Mouse (Mus musculus): ENCODE results near the gene Cpsf4l.

The Cpsf4l gene

DNA sequence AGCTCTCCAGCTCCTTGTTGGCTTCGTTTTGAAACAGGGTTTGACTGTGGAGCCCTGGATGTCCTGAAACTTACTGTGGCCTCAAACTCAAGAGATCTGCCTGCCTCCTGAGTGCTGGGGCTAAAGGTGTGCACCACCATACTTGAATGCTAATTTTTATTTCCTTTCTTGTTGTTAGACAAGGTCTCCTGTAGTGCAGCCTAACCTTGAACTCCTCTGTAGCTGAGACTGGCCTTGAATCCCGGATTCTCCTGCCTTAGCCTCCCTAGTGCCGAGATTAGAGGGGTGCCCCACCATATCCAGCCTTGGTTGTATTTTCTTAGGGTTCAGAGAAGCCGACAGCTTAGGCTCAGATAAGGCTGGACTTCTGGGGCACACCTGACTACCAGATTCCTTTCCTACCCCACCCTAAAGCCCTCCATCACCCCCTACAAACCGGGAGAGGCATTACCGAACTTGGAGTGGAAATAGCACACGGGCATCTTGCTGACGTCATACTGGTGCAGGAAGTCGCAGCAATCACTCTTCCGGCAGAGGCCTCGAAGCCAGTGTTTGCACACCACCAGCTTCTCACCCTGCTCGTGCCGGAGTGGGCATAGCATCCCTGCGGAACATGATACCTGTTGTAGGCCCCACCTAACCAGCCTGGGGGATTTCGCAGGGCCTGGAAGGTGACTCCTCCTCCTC is 3.7 kb downstream of the Cpsf4l start:
- DNase-seq (ENCODE audit: low read depth, low spot score) = no peak

DNA sequence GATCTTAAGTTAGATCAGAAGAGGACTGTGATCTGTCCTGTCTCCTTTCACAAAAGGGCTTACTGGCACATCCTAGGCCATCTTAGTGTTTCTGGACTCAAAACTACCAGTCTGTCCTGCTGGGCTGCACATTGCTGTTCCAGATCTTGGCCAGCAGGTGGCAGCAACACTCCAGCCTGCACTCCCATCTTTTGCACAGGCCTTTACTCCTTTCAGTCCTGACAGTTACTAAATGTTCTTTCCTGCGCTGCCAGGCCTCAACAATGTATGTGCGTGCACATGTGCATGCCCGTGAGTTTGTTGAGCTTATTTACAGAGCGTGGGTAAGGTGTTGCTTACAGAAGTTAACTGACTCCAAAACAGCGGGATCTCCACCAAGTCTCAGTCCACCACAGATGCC is 6.1 kb downstream of the Cpsf4l start:
- DNase-seq (ENCODE audit: low read depth, low spot score) = no peak

DNA sequence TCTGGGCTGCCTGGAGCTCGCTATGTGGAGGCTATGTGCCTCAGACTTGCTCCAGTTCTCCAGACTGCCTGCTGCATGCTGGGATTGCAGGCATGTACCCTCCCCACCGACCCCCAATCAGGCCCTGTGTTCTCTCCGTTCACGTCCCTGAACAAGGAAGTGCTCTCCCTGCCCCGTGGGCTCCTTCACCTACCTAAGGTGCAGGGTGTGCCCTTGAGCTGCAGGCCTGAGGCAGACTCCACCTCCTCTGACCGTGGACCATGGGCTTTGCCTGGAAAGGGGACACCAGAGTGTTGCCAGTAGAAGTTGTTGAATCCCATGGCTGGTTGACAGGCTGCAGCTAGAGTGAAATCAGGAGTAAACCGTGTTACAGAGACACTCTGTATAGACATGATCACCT is 10.2 kb downstream of the Cpsf4l start:
- DNase-seq (ENCODE audit: low read depth, low spot score) = no peak

DNA sequence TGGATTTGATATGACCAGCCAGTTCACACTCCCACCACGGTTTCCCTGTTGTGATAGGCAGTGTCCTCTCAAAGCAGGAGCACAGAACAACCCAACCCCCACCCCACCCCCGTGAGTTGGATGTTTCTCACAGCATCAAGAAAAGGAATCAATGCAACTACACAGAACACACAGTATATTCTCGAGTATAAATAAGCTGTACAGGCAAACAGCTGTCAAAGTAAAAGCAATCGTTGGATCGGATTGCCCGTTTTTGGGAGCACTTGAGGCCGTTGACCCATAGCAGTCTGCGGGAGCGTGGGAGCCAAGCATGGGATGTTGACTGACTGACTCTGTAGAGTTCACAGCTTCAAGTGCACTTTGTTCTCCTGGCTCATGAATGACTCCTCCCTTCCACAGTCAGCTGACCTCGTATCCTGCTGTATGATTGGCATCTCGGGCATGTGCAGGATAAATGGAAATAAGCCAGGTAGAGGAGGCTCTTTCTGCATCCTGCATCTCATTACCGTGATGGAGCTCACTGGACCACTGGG is 11.7 kb downstream of the Cpsf4l start:
- no peak for DNase-seq (ENCODE audit: low read depth, low spot score)

DNA sequence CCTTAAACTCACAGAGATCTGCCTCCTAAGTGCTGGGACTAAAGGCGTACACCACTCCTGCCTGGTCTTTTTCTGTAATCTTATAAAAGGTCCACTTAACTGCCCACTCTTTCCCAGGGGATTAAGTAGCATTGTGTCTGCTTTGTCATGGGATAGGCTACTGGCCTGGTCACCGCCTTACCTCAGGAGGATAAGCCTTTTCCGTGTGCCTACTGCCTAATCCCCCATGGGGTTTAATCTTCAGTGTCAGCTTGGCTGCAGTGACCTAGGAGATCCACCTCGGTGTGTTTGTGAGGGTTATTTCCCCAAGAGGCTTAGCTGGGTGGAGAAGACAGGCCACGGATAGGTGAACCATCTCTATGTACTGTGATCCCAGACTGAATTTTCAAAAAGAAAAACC is 12.2 kb downstream of the Cpsf4l start:
- DNase-seq (ENCODE audit: low read depth, low spot score) = no peak

DNA sequence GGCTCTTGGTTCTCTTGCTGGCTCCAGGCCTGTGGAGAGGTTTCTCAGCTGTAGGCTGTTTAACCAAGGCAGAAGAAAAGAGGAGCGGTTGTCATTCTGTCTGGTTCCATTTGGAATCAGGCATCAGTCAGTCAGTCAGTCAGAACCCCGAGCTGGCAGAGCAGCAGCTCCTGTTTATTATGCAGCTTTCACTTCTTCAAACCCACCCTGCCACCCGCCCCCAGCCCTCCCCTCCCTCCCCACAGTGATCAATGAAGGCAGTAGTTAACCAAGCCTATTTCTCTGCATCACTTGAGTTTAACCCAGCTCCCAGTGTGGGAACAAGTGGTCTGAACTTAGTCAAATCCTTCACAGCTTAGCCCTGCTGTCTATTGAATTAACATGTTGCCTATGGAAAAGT is 18.0 kb downstream of the Cpsf4l start:
- no peak for DNase-seq (ENCODE audit: low read depth, low spot score)

DNA sequence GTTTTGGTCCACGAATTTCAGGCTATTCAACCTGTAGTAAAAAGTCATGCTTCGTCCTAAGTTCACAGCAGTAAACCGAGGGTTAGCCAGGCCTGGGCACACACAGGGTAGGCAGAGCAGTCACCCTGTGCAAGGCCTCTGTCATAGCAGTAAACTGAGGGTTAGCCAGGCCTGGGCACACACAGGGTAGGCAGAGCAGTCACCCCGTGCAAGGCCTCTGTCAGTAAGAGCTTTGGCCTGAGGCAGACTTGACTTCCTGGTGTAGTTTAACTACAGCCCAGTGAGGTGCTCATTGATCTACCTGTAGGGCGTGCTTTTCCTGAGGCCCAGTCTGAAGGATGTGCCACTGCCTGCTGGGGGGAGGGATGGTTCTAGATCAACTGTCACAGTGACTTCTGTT is 18.5 kb downstream of the Cpsf4l start:
- no peak for DNase-seq (ENCODE audit: low read depth, low spot score)

DNA sequence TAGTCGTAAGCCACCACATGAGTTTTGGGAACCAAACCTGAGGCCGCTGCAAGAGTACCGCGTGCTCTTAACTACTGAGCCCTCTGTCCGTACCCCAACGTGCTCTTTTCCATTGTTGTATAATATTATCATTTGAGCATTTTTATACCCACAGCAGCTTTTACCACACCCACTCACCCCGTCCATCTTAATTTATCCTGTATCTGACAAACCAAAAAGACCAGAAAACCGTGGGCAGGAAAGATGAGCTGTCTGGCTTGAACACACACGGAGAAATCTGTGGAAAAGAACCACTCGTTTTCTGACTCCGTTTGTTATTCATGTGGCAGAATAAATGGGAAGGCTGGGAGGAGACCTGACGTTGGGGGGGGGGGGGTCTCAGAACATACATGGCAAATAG is 19.3 kb downstream of the Cpsf4l start:
- DNase-seq (ENCODE audit: low read depth, low spot score) = peak; percentile 79

DNA sequence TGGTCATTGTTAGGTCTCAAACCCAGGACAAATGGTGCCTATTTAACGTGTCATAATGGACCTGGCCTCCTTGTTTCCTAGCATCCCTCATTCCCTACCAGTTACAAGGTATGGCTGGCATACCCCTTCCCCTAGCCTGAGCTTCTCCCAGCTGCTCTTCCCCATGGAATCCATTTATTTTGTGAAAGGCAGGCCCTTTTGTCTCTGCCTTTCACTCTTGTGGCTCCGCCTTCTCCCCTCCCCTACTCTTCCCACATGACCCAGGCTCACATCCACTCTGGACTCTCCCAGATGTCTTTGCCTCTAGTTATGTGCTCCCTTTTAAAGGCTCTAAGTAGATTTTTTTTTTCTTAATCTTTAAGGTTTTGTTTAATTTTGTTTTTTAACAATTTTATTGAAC is 22.8 kb downstream of the Cpsf4l start:
- DNase-seq (ENCODE audit: low read depth, low spot score) = no peak

DNA sequence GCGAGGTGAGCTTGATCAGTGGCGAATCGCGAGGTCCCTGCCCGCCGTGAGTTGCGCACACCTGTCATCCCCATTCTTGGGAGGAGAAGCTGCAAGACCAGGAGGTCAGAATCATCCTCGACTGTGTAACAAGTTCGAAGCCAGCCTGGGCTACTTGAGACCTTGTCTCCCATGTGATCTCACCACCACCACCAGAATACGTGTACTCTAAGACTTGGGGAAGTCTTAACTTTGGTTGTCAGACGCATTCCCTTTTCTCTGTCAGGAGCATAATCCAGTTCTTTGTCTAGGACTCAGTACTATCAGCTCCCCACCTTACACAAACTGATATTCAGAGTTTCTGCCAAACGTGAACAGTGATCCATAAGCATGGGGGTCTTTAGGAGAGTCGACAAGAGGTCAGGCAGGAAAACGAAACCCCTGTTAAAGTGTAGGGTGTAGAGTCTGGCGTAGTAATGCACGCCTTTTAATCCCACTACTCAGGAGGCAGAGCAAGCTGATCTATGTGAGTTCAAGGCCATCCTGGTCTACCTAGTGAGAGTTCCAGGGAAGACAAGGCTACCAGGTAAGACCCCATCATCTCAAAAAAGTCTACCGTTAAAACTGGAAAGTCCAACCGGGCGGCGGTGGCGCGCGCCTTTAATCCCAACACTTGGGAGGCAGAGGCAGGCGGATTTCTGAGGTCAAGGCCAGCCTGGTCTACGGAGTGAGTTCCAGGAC is 24.9 kb downstream of the Cpsf4l start:
- DNase-seq (ENCODE audit: low read depth, low spot score) = no peak

DNA sequence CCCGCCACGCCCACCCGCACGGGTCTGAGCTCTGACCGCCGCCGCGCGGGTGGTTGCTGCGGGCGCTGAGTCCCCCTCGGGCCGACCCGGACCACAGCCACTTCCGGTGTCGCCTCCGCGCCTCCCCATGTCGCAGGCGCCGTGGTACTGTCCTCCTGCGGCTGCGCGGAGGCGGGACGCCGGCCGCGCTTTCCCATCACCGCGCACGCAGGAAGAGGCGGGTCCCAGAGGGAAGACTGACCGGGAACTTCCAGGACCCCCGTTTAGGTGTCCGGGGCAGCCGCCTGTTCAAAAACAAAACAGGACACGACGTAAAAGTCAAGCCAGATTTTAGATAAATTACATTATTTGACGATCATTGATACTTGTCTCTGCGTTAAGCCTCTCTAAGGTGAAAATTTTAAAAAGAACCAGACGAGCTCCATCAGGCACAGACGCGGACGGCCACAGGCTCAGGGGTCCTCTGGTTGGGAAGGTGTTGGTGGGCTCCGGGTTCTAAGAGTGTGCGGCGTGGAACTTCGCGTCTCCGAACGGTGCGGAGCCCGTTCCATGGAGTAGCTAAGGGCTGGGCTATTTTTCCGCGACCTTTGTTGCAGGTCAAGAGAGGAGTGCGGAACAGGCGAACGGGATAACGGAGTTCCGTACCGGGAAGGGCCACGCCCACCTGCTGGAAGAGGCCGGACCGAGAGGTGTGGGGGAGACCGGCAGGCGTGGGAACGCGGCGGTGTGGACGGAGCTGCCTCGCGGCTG is 25.7 kb downstream of the Cpsf4l start, which contains the start of the genes Fam104a and D11Wsu47e:
TSS of gene Fam104a (minus strand) at position 199 of the 750 bp plus-strand sequence.
TSS of gene D11Wsu47e (plus strand) at position 456 of the 750 bp plus-strand sequence.
- peak; percentile 92 for DNase-seq (ENCODE audit: low read depth, low spot score)

DNA sequence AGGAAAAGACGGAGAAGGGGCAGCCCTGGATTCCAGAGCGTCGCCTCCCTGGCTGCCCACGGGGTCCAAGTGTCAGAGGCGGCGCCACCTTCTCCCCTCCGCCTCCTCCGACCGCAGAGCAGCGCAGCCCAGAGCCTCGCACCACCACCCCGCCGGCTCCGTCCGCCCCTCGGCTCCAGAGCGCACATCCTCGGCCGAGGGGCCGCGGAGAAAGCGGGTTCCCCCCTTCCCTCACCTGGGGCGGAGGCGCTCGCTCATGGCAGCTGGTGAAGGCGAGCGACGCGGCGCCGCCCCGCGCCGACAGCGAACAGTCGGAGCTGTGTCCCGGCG is 26.2 kb downstream of the Cpsf4l start:
- no peak for DNase-seq (ENCODE audit: low read depth, low spot score)

DNA sequence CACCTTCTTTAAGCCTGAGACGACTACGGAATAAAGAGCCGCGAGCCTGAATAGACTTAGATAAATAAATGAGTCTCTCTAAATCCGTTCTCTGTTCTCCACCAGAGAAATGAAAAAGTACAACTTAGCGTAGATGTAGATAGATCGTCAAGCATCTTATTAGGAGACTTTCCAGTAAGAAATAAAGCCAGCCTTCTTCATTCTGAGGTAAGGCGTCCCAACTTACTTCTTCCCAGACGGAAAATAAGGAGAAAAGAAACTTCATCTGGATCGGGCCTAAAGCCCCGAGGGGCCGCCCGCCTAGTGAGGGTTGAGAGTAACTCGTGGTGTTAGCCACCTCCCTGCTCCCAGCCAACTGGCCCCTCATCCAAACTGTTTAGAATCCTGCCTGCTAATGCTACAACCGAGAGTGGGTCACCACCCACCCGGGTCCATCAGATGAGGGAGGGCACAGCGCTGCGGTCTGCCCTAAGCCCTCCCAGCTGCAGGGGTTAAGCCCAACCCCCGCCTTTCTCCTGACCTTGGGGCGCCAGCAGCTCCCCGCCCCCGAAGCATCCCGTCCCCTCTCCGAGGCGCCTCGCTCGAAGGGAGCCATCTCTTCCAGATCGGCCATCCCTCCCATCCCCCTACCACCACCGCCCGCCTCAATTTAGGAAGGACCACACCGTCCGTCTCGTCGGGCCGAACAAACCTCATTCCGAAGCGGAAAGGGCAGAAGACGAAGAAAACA is 26.8 kb downstream of the Cpsf4l start:
- no peak for DNase-seq (ENCODE audit: low read depth, low spot score)

DNA sequence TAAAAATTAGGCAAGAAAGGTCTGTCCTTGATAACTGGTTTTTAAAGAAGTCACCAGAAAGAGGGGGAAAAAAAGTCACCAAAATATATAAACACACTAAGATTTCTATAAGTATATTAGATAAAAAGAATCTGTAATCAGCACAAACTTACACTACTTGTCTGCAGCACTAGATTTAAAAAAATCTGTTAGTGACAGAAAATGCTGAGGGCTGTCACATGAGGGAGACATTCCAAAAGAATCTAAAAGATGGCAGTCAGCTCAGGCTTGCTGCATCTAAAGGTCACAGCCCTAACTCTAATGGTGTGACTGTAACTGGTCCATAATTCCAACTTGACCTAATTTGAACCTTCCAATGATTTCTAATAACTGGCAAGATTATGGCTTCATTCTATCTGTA is 27.8 kb downstream of the Cpsf4l start:
- DNase-seq (ENCODE audit: low read depth, low spot score) = no peak

DNA sequence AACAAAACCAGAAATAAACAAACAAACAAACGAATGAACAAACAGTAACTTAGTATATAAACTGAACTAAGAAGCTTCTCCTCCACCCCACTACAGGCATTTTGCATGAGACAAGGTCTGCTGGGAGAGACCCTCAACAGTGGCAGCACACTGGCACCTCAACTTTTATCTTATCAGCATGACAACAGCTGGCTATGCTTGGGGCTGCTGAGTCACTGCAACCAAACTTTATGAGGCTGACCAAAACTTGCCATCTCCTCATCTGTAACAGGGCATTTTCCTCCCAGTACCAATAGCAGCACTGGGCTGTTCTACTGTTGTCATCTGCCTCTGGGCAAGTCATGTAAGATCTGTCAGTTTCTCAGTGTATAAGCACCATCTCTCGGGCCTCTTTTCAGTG is 28.9 kb downstream of the Cpsf4l start:
- DNase-seq (ENCODE audit: low read depth, low spot score) = no peak

DNA sequence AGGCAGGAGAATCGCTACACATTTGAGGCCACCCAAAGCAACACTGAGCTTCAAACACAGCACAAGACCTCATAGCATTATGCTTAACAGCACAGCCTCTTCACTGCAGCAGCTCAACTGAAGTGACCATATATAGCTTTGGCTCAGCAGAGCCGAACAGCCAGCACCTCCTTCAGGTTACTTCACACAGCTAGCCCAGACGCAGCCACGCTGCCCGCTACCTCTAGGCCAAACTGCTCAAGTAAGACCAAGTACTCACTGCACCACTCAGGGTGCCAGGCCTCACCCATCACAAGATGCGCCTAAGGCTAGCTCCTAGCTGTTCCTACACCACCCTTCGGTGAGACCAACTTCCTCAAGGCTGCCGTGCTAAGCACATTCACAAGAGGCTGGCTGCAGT is 31.4 kb downstream of the Cpsf4l start:
- no peak for DNase-seq (ENCODE audit: low read depth, low spot score)

DNA sequence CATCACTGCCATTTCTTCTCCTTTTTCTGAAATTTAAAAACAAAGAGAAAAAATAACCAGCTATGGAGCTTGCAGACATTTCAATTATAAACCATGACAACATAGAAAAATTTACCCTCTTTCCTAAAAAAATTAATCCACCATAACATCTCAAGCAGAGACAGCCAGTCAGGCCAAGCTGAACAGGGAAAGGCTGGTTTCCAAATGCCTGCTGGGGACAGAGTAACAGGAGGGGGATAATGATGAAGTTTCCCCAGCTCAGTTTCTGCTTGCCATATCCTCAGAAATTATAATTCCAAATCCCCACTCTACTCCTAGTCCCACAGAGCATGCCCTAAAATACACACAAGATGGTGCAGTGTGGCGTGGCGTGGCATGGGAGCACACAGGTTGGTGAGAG is 32.4 kb downstream of the Cpsf4l start:
- DNase-seq (ENCODE audit: low read depth, low spot score) = no peak

DNA sequence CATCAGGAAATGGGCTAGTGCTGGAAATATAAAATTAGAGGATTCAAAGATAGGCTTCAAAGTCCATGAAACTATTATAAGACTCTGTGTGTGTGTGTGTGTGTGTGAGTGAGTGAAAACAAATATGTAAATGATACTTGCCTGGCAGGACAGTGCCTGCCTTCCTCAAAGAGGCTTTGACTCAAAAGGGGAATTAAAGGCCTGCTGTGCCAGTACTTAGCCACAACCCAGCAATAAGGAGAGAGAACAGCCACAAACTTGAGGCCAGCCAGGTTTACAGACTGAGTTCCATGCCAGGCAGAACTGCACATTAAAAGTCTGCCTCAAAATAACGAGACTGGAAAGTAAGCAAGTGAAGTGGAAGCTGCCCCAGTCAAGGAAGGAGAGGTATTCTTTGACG is 33.0 kb downstream of the Cpsf4l start:
- no peak for DNase-seq (ENCODE audit: low read depth, low spot score)

DNA sequence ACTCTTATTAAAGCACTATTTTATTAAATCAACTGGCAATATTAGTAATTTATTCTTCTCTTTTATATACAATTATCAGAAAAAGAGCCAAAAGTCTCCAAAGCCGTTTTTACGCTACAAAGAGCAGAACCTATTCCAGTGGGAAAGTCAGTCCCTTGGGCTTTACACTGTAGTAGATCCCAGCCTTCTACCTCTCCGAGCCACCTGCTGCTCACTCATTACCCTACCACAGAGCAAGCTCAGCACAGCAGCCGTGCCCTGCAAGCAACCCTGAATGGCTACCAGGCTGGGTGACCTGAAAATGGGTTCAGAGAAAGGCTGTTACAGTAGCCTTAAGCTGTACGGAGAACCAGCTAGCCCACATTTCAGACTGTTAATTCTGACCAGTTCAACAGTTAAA is 35.2 kb downstream of the Cpsf4l start:
- no peak for DNase-seq (ENCODE audit: low read depth, low spot score)

DNA sequence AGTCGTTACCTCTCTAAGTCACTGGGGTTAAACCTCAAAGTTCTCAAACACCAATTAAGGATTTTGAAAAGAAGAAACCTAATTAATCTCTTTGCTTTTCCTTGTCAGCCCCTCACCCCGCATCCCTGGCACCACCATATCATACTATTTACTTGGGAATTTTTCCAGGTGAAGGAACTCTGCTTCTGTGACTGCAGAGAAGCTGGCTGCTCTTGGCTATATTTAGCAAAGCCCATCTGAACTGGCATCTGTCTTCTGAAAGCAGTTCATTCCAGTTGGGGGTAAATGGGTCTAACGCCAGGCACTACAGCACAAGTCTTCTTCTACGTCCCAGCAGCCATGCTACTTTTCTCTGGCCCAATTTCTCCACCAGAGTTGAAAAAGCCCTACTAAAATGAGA is 36.2 kb downstream of the Cpsf4l start:
- DNase-seq (ENCODE audit: low read depth, low spot score) = no peak

DNA sequence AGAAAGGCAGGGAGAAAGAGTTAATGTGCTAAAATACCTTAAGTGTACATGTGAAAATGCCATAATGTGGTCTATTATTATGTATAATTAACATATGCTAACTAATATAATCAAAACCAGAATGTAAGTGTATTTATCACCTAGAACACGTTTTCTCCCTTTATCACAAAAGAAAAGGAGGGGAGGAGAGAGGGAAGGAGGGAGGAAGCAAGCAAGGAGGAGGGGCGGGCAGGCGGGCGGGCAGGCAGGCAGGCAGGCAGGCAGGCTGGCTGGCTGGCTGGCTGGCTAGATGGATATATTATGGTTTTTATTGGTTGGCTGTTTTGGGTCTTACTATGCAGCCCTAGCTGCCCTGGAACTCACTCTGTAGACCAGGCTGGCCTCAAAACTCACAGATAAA is 40.1 kb downstream of the Cpsf4l start:
- no peak for DNase-seq (ENCODE audit: low read depth, low spot score)

DNA sequence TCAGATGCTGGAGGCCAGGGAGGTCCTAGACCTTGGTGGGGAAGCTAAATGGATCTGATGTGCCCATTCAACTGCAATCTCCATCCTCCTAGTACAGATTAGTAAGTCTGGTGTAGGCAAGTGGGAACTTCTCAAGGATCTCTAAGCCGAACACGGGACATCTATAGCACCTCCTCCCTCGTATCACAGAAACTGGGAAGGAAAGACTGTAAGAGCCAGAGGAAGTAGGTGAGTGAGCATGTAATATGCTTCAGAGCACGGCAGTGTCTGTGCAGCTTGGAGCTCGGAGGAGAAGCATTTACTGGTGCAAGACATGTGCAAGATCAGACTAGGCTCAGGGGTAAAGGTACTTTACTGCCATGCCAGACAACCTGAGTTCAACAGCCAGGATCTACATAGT is 41.0 kb downstream of the Cpsf4l start:
- no peak for DNase-seq (ENCODE audit: low read depth, low spot score)

Data from telencephalon, adult 2 months (tissue).